21 mouse cellular contexts compared by ENCODE assay signal in genomic region chr7:82081851-82082250, GRCm38 (mm10).
DNase-seq lines count a peak whose midpoint lies in the region; ATAC-seq lines count a peak whose summit lies in the region.
"Had no signal": no experiment of that assay in that cellular context is flagged by ENCODE, and none has a peak within 500 bp of the region (broad histone marks: within the 10 kb centered on the region; RNA-seq: fewer than 3 reads in every experiment).

No protein-coding gene starts in this region.

- DNase-seq in ZHBTc4 (ENCODE audit: low read depth, low spot score), result peak; percentile 22
- no peak for DNase-seq in urinary bladder, adult 2 months (ENCODE audit: low spot score)
- DNase-seq in lung, postnatal 25 days (ENCODE audit: low spot score), result no peak
- DNase-seq: adrenal gland, adult 2 months; cerebellum, postnatal 14 days; heart, postnatal 36 days; kidney, adult 9 months; kidney, postnatal 4 days; layer of hippocampus, adult 9-11 months; lung, adult 2 months; lung, postnatal 36 days; right cerebral cortex, postnatal 14 days; thymus, adult 2 months had no signal

- no peaks in the 10 kb centered on the region for H3K36me3 ChIP-seq in forebrain, embryonic 12.5 days (replicated peaks)
- no peaks in the 10 kb centered on the region for H3K36me3 ChIP-seq in forebrain, embryonic 15.5 days
- no peaks in the 10 kb centered on the region for H3K36me3 ChIP-seq in hindbrain, embryonic 16.5 days (ENCODE audit: control insufficient read depth, insufficient read depth, low read length)
- no peaks in the 10 kb centered on the region for H3K36me3 ChIP-seq in midbrain, embryonic 15.5 days (replicated peaks)
- H3K36me3 ChIP-seq: embryonic facial prominence, embryonic 10.5 days; liver, embryonic 12.5 days; stomach, embryonic 15.5 days had no signal

- H3K27ac ChIP-seq in forebrain, embryonic 12.5 days, result no peak overlapping the region
- no peak overlapping the region for H3K27ac ChIP-seq in forebrain, embryonic 15.5 days (replicated peaks)
- no peak overlapping the region for H3K27ac ChIP-seq in hindbrain, embryonic 16.5 days (ENCODE audit: low read depth, low read length)
- no peak overlapping the region for H3K27ac ChIP-seq in midbrain, embryonic 15.5 days
- H3K27ac ChIP-seq: embryonic facial prominence, embryonic 10.5 days; left cerebral cortex, adult 2 months; liver, embryonic 12.5 days; stomach, embryonic 15.5 days had no signal

- H3K4me1 ChIP-seq in forebrain, embryonic 12.5 days, result peaks cover 17% of the 10 kb centered on the region
- 0 out of 2 replicates have a peak, but pooled peaks cover 2% of the 10 kb centered on the region for H3K4me1 ChIP-seq in forebrain, embryonic 15.5 days
- no peaks in the 10 kb centered on the region; the same call in 1 of the 2 replicates for H3K4me1 ChIP-seq in hindbrain, embryonic 16.5 days (ENCODE audit: control insufficient read depth, insufficient read depth, low read depth, low read length)
- H3K4me1 ChIP-seq in midbrain, embryonic 15.5 days, result peaks cover 16% of the 10 kb centered on the region
- H3K4me1 ChIP-seq: liver, embryonic 12.5 days; stomach, embryonic 15.5 days had no signal

- no peak overlapping the region for H3K9ac ChIP-seq in forebrain, embryonic 12.5 days
- H3K9ac ChIP-seq in forebrain, embryonic 15.5 days (replicated peaks), result no peak overlapping the region
- no peak overlapping the region for H3K9ac ChIP-seq in hindbrain, embryonic 16.5 days (ENCODE audit: low read depth, low read length)
- no peak overlapping the region for H3K9ac ChIP-seq in midbrain, embryonic 15.5 days
- H3K9ac ChIP-seq: liver, embryonic 12.5 days; stomach, embryonic 15.5 days had no signal

- H3K4me2 ChIP-seq in forebrain, embryonic 12.5 days, result no peak overlapping the region
- no peak overlapping the region for H3K4me2 ChIP-seq in forebrain, embryonic 15.5 days (replicated peaks)
- H3K4me2 ChIP-seq in hindbrain, embryonic 16.5 days (ENCODE audit: low read length), result no peak overlapping the region
- no peak overlapping the region for H3K4me2 ChIP-seq in midbrain, embryonic 15.5 days
- H3K4me2 ChIP-seq: liver, embryonic 12.5 days; stomach, embryonic 15.5 days had no signal

- peak; percentile 30; the same call in 1 of the 2 replicates for ATAC-seq in forebrain, embryonic 12.5 days (ENCODE audit: low FRiP score)
- ATAC-seq in forebrain, embryonic 15.5 days (replicated peaks), result no peak
- ATAC-seq in hindbrain, embryonic 16.5 days, result peak; percentile 65
- ATAC-seq in midbrain, embryonic 15.5 days (replicated peaks), result peak; percentile 60; the same call in 1 of the 2 replicates
- ATAC-seq: liver, embryonic 12.5 days had no signal

- H3K9me3 ChIP-seq in forebrain, embryonic 12.5 days, result no peaks in the 10 kb centered on the region
- H3K9me3 ChIP-seq in forebrain, embryonic 15.5 days, result no peaks in the 10 kb centered on the region
- H3K9me3 ChIP-seq in hindbrain, embryonic 16.5 days (ENCODE audit: control insufficient read depth, low read length), result no peaks in the 10 kb centered on the region
- H3K9me3 ChIP-seq in midbrain, embryonic 15.5 days, result no peaks in the 10 kb centered on the region
- H3K9me3 ChIP-seq: embryonic facial prominence, embryonic 10.5 days; liver, embryonic 12.5 days; stomach, embryonic 15.5 days had no signal

- H3K27me3 ChIP-seq in forebrain, embryonic 12.5 days, result no peaks in the 10 kb centered on the region
- no peaks in the 10 kb centered on the region for H3K27me3 ChIP-seq in forebrain, embryonic 15.5 days
- no peaks in the 10 kb centered on the region for H3K27me3 ChIP-seq in hindbrain, embryonic 16.5 days (replicated peaks; ENCODE audit: control insufficient read depth, insufficient read depth, low read length)
- no peaks in the 10 kb centered on the region for H3K27me3 ChIP-seq in midbrain, embryonic 15.5 days (replicated peaks)
- H3K27me3 ChIP-seq: stomach, embryonic 15.5 days had no signal

- no peak overlapping the region for H3K4me3 ChIP-seq in forebrain, embryonic 12.5 days (replicated peaks)
- H3K4me3 ChIP-seq in forebrain, embryonic 15.5 days, result no peak overlapping the region
- no peak overlapping the region for H3K4me3 ChIP-seq in hindbrain, embryonic 16.5 days (ENCODE audit: low read length)
- H3K4me3 ChIP-seq in midbrain, embryonic 15.5 days, result no peak overlapping the region
- H3K4me3 ChIP-seq: embryonic facial prominence, embryonic 10.5 days; left cerebral cortex, adult 2 months; liver, embryonic 12.5 days; stomach, embryonic 15.5 days had no signal

- WGBS in forebrain, embryonic 12.5 days, result 1% methylated on average over 3 of the region's 3 CpGs
- WGBS in forebrain, embryonic 15.5 days, result 3% methylated on average over 3 of the region's 3 CpGs
- 8% methylated on average over 3 of the region's 3 CpGs for WGBS in hindbrain, embryonic 16.5 days
- WGBS in midbrain, embryonic 15.5 days, result 4% methylated on average over 3 of the region's 3 CpGs
